Mouse (Mus musculus): ENCODE results near the gene Arfgef2. TPM values are rescaled to one million over a fixed set of nuclear protein-coding genes. Genes with fewer than 3 reads are reported as not detected.

Gene Arfgef2
- polyA plus RNA-seq, 1 experiment from 2014 or later = 4.2 TPM

DNA sequence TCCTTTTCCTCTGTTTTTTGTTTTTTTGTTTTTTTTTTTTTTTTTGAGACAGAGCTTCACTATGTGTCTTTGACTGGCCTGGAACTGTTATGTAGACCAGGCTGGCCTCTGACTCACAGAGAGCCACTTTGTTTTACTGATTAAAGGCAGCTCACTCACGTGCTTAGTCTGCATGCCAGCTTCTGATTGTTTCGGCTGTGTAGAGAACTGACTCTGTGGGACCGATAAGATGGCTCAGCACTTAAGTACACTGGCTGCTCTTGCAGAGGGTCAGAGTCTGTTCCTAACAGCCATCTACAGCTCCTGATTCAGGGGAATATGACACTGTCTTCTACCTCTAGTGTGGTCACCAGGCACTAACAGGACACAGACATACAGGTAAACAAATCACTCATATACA, 57.1 kb downstream of the Arfgef2 start:
- no peak overlapping the region for H3K4me3 ChIP-seq (ENCODE audit: low read length)
- no peak for ATAC-seq
- no peak overlapping the region for H3K4me2 ChIP-seq (ENCODE audit: low read length)
- no peaks in the 10 kb centered on the region for H3K4me1 ChIP-seq (ENCODE audit: control insufficient read depth, insufficient read depth, low read depth, low read length)
- WGBS = 73% methylated on average over 3 of the region's 3 CpGs
- H3K27ac ChIP-seq (ENCODE audit: low read depth, low read length) = no peak overlapping the region
- no peak overlapping the region; the same call in 1 of the 2 replicates for H3K9ac ChIP-seq (ENCODE audit: low read depth, low read length)
- no peaks in the 10 kb centered on the region for H3K9me3 ChIP-seq (ENCODE audit: control insufficient read depth, low read length)
- H3K27me3 ChIP-seq (replicated peaks; ENCODE audit: control insufficient read depth, insufficient read depth, low read length) = no peaks in the 10 kb centered on the region
- peaks cover 51% of the 10 kb centered on the region for H3K36me3 ChIP-seq (ENCODE audit: control insufficient read depth, insufficient read depth, low read length)

DNA sequence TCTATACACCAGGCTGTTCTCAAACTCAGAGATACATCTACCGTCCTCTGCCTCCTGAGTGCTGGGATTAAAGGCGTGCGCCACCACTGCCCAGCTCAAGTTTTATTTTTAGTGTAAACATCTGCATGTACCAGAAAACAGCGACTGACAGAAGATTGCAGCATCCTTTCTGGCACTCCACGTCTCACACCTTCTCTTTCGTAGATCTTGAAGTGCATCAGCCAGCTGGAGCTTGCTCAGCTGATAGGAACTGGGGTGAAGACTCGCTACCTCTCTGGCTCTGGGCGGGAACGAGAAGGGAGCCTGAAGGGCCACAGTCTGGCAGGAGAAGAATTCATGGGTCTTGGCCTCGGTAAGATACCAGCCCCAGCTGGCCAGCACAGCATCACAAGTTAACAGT, 60.1 kb downstream of the Arfgef2 start:
- Histone ChIP-seq H3K4me2 (ENCODE audit: low read length) (no peak overlapping the region), H3K27ac (ENCODE audit: low read depth, low read length) (no peak overlapping the region), H3K36me3 (ENCODE audit: control insufficient read depth, insufficient read depth, low read length) (peaks cover 48% of the 10 kb centered on the region), H3K9ac (ENCODE audit: low read depth, low read length) (no peak overlapping the region), H3K27me3 (replicated peaks; ENCODE audit: control insufficient read depth, insufficient read depth, low read length) (no peaks in the 10 kb centered on the region), H3K9me3 (ENCODE audit: control insufficient read depth, low read length) (no peaks in the 10 kb centered on the region), H3K4me1 (ENCODE audit: control insufficient read depth, insufficient read depth, low read depth, low read length) (no peaks in the 10 kb centered on the region), H3K4me3 (ENCODE audit: low read length) (no peak overlapping the region)
- WGBS = 88% methylated on average over 10 of the region's 10 CpGs
- no peak for ATAC-seq

DNA sequence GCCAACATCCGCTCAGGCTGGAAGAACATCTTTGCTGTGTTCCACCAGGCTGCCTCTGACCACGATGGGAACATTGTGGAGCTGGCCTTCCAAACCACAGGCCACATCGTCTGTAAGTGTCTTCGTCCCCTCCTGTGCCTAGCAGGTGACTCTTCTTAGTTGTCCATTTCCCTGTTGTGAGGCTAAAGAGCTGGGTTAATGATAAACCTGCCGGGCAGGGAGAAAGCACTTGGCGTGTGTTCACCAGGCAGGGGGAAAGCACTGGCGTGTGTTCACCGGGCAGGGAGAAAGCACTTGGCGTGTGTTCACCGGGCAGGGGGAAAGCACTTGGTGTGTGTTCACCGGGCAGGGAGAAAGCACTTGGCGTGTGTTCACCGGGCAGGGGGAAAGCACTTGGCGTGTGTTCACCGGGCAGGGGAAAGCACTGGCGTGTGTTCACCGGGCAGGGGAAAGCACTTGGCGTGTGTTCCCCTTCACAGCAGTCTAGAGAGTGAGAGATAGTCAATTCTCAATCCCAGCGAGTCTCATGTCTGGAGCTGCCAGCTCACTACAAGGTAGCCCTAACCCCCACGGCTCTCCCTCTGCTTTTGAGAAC, 65.0 kb downstream of the Arfgef2 start:
- Histone ChIP-seq H3K4me3 (ENCODE audit: low read length) (no peak overlapping the region), H3K27me3 (replicated peaks; ENCODE audit: control insufficient read depth, insufficient read depth, low read length) (no peaks in the 10 kb centered on the region), H3K9me3 (ENCODE audit: control insufficient read depth, low read length) (no peaks in the 10 kb centered on the region), H3K4me2 (ENCODE audit: low read length) (no peak overlapping the region), H3K36me3 (ENCODE audit: control insufficient read depth, insufficient read depth, low read length) (peaks cover 33% of the 10 kb centered on the region), H3K4me1 (ENCODE audit: control insufficient read depth, insufficient read depth, low read depth, low read length) (no peaks in the 10 kb centered on the region), H3K9ac (ENCODE audit: low read depth, low read length) (no peak overlapping the region), H3K27ac (ENCODE audit: low read depth, low read length) (no peak overlapping the region)
- 77% methylated on average over 20 of the region's 20 CpGs for WGBS
- no peak for ATAC-seq

DNA sequence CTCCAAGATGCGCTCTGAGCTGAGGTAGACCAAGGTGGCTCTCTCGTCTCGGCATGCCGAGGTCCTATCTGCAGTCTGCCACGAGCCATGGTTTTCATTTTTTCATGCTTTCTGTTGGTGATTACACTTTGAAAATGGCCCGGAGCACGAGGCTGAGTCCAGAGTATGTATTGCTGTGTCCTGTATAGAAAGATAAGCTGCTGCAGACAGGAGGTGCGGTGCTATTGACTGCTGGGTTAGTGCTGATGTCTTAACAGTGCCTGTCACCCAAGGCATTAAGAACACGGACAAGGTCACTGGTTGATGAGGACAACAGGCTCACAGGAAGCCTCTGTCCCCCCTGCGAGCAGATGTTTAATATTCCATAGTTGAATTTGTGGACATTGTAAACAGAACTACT, 65.5 kb downstream of the Arfgef2 start:
- no peak for ATAC-seq
- WGBS = 90% methylated on average over 10 of the region's 10 CpGs
- H3K36me3 ChIP-seq (ENCODE audit: control insufficient read depth, insufficient read depth, low read length) = peaks cover 28% of the 10 kb centered on the region

DNA sequence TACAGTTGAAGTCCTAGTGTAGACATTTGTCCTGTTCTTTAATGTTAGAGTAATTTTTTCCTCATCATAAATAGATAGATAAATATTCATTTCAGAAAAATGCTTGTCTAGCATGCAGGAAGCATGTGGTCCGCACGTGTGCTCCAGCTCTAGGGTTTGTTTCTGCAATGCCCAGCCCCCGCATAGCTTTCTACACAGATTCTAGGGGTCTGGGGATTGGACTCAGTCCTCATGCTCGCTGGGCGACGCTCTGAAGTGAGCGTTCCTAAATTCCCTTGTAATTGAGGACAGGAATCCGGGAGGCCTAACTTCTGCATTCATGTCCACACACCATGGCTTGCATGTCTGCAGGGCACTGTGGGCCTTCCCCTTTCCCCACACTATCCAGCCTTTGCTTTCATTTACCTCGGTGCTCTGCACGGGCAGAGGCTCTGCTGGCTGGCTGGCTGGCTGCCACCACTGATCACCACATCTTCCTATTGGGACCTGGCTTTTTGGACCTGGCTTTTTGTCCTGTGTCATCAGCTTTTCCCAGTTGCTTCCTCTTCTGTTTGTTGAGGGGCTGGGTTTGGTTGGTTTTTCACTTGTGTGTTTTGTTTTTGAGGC, 69.4 kb downstream of the Arfgef2 start:
- Histone ChIP-seq H3K27me3 (replicated peaks; ENCODE audit: control insufficient read depth, insufficient read depth, low read length) (no peaks in the 10 kb centered on the region), H3K9me3 (ENCODE audit: control insufficient read depth, low read length) (no peaks in the 10 kb centered on the region), H3K27ac (ENCODE audit: low read depth, low read length) (no peak overlapping the region), H3K4me3 (ENCODE audit: low read length) (no peak overlapping the region), H3K4me2 (ENCODE audit: low read length) (no peak overlapping the region), H3K36me3 (ENCODE audit: control insufficient read depth, insufficient read depth, low read length) (peaks cover 16% of the 10 kb centered on the region), H3K4me1 (ENCODE audit: control insufficient read depth, insufficient read depth, low read depth, low read length) (no peaks in the 10 kb centered on the region), H3K9ac (ENCODE audit: low read depth, low read length) (no peak overlapping the region)
- WGBS = 71% methylated on average over 10 of the region's 10 CpGs
- ATAC-seq = no peak

More for the DNA sequence above, 65.5 kb downstream of the Arfgef2 start:
- Histone ChIP-seq H3K27ac (ENCODE audit: low read depth, low read length) (no peak overlapping the region), H3K27me3 (replicated peaks; ENCODE audit: control insufficient read depth, insufficient read depth, low read length) (no peaks in the 10 kb centered on the region), H3K9me3 (ENCODE audit: control insufficient read depth, low read length) (no peaks in the 10 kb centered on the region), H3K4me1 (ENCODE audit: control insufficient read depth, insufficient read depth, low read depth, low read length) (no peaks in the 10 kb centered on the region), H3K9ac (ENCODE audit: low read depth, low read length) (no peak overlapping the region), H3K4me3 (ENCODE audit: low read length) (no peak overlapping the region), H3K4me2 (ENCODE audit: low read length) (no peak overlapping the region)

DNA sequence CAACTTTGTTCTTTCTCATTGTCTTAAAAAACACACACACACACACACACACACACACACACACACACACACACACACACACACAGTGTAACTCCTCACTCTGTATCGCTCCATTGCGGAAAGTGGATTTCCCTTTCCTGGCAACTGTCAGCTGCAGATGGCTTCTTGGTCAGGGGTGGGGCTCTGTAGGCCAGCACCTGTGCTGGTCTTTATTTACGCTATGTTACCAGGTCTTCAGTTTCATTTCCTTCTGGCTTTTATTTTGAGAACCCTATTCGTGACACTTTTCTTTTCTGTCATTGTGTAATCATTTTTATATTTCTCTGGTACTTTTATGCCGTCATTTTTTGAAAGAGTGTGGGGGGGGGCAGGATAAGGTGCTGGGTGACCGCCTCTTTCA, 70.2 kb downstream of the Arfgef2 start:
- H3K27me3 ChIP-seq (replicated peaks; ENCODE audit: control insufficient read depth, insufficient read depth, low read length) = no peaks in the 10 kb centered on the region
- ATAC-seq = no peak
- H3K4me2 ChIP-seq (ENCODE audit: low read length) = no peak overlapping the region
- H3K27ac ChIP-seq (ENCODE audit: low read depth, low read length) = no peak overlapping the region
- H3K9me3 ChIP-seq (ENCODE audit: control insufficient read depth, low read length) = no peaks in the 10 kb centered on the region
- no peaks in the 10 kb centered on the region for H3K4me1 ChIP-seq (ENCODE audit: control insufficient read depth, insufficient read depth, low read depth, low read length)
- H3K9ac ChIP-seq (ENCODE audit: low read depth, low read length) = no peak overlapping the region
- H3K4me3 ChIP-seq (ENCODE audit: low read length) = no peak overlapping the region
- 88% methylated on average over 6 of the region's 6 CpGs for WGBS
- peaks cover 9% of the 10 kb centered on the region for H3K36me3 ChIP-seq (ENCODE audit: control insufficient read depth, insufficient read depth, low read length)

DNA sequence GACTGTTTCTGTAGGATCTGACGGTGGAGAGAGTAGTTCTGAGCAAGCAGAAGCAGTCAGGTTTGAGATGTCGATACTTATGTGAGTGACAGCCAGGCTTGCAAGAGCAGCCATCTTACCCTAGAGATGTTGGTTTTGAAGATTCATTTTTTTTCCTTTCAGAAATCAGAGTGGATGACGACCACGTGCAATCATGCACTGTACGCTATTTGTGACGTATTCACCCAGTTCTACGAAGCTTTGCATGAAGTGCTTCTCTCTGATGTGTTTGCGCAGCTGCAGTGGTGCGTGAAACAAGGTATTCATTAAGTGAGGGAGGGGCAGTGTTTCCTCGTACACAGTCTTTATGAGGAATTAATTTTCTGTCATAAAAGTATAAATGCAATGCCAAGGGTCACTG, 70.9 kb downstream of the Arfgef2 start:
- no peak for ATAC-seq
- no peaks in the 10 kb centered on the region for H3K27me3 ChIP-seq (replicated peaks; ENCODE audit: control insufficient read depth, insufficient read depth, low read length)
- H3K27ac ChIP-seq (ENCODE audit: low read depth, low read length) = no peak overlapping the region
- no peaks in the 10 kb centered on the region for H3K4me1 ChIP-seq (ENCODE audit: control insufficient read depth, insufficient read depth, low read depth, low read length)
- no peak overlapping the region for H3K9ac ChIP-seq (ENCODE audit: low read depth, low read length)
- no peak overlapping the region for H3K4me2 ChIP-seq (ENCODE audit: low read length)
- no peak overlapping the region for H3K4me3 ChIP-seq (ENCODE audit: low read length)
- 85% methylated on average over 10 of the region's 10 CpGs for WGBS
- H3K36me3 ChIP-seq (ENCODE audit: control insufficient read depth, insufficient read depth, low read length) = peaks cover 13% of the 10 kb centered on the region
- H3K9me3 ChIP-seq (ENCODE audit: control insufficient read depth, low read length) = no peaks in the 10 kb centered on the region

DNA sequence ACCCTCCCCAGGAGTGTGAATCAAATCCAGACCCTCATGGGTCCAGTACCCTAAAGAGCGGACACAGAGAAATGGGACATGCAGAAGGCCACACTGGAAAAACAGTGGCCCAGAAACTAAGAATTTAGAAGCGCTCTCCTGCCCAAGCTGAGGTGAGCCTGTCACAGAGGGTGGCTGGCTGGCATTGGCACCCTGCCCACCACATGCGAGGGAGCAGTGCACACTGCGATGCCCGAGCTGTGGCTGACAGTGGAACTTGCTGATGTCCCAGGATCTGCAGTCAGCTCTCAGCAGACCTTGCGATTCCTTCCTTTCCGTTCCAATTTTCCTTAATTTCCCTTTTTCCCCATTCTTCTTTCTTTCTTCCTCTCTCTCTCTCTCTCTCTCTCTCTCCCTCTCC, 79.7 kb downstream of the Arfgef2 start:
- Histone ChIP-seq H3K9ac (ENCODE audit: low read depth, low read length) (no peak overlapping the region), H3K4me2 (ENCODE audit: low read length) (no peak overlapping the region), H3K4me1 (ENCODE audit: control insufficient read depth, insufficient read depth, low read depth, low read length) (no peaks in the 10 kb centered on the region), H3K27me3 (replicated peaks; ENCODE audit: control insufficient read depth, insufficient read depth, low read length) (no peaks in the 10 kb centered on the region), H3K27ac (ENCODE audit: low read depth, low read length) (no peak overlapping the region), H3K4me3 (ENCODE audit: low read length) (no peak overlapping the region), H3K9me3 (ENCODE audit: control insufficient read depth, low read length) (no peaks in the 10 kb centered on the region), H3K36me3 (ENCODE audit: control insufficient read depth, insufficient read depth, low read length) (peaks cover 17% of the 10 kb centered on the region)
- no peak for ATAC-seq
- 67% methylated on average over 7 of the region's 7 CpGs for WGBS

DNA sequence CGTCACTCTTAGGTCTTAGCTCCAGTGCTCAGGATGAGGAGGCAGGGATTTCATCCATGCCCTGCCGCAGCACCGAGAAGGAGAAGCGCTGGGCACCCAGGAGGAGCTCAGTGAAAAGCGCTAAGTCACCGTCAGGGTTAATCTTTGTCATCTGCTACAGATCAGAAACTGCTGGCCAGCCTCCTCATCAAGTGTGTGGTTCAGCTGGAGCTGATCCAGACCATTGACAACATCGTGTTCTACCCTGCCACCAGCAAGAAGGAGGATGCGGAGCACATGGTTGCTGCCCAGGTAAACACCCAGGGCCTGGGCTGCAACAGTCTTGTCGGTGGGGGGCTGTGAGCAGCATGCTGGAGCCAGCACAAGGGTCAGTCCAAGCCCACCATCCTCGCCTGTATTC, 80.2 kb downstream of the Arfgef2 start:
- Histone ChIP-seq H3K9me3 (ENCODE audit: control insufficient read depth, low read length) (no peaks in the 10 kb centered on the region), H3K27ac (ENCODE audit: low read depth, low read length) (no peak overlapping the region), H3K27me3 (replicated peaks; ENCODE audit: control insufficient read depth, insufficient read depth, low read length) (no peaks in the 10 kb centered on the region), H3K36me3 (ENCODE audit: control insufficient read depth, insufficient read depth, low read length) (peaks cover 17% of the 10 kb centered on the region), H3K4me2 (ENCODE audit: low read length) (no peak overlapping the region), H3K9ac (ENCODE audit: low read depth, low read length) (no peak overlapping the region), H3K4me3 (ENCODE audit: low read length) (no peak overlapping the region), H3K4me1 (ENCODE audit: control insufficient read depth, insufficient read depth, low read depth, low read length) (no peaks in the 10 kb centered on the region)
- WGBS = 73% methylated on average over 10 of the region's 10 CpGs
- no peak for ATAC-seq

Measured in hindbrain, embryonic 16.5 days (tissue).